ENCODE assay signal across 28 mouse cellular contexts in genomic region chr12:36943903-36944302, GRCm38 (mm10).
"Had no signal": no experiment of that assay in that cellular context is flagged by ENCODE, and none has a peak within 500 bp of the region (broad histone marks: within the 10 kb centered on the region; RNA-seq: fewer than 3 reads in every experiment).

No protein-coding gene starts in this region.

- DNase-seq: cerebellum, adult 18-20 months; cerebellum, adult 2 months; cerebellum, adult 8-10 months; cerebellum, adult 9-10 months; cerebellum, adult 9-11 months; cerebellum, postnatal 10 days; cerebellum, postnatal 14 days; cerebellum, postnatal 25 days; cerebellum, postnatal 36 days; embryo, embryonic 11 days; forebrain, postnatal 0 days; gastrocnemius, adult 2 months; gastrocnemius, postnatal 10 days; gastrocnemius, postnatal 14 days; gastrocnemius, postnatal 25 days; gastrocnemius, postnatal 36 days; heart, adult 11 months had no signal

- H3K4me3 ChIP-seq: embryonic facial prominence, embryonic 10.5 days; embryonic facial prominence, embryonic 12.5 days; embryonic facial prominence, embryonic 13.5 days; embryonic facial prominence, embryonic 15.5 days; erythroblast, embryonic 14.5 days; forebrain, embryonic 10.5 days; forebrain, embryonic 12.5 days; forebrain, embryonic 13.5 days; forebrain, embryonic 15.5 days; gastrocnemius, adult 2 months had no signal

- H3K27ac ChIP-seq: embryonic facial prominence, embryonic 10.5 days; embryonic facial prominence, embryonic 12.5 days; embryonic facial prominence, embryonic 13.5 days; embryonic facial prominence, embryonic 15.5 days; forebrain, embryonic 10.5 days; forebrain, embryonic 12.5 days; forebrain, embryonic 13.5 days; forebrain, embryonic 15.5 days; gastrocnemius, adult 2 months had no signal

- ATAC-seq: forebrain, embryonic 13.5 days; forebrain, embryonic 14.5 days; forebrain, embryonic 15.5 days; forebrain, embryonic 16.5 days; forebrain, postnatal 0 days had no signal

- H3K9me3 ChIP-seq: embryonic facial prominence, embryonic 10.5 days; embryonic facial prominence, embryonic 12.5 days; embryonic facial prominence, embryonic 13.5 days; embryonic facial prominence, embryonic 15.5 days; forebrain, embryonic 10.5 days; forebrain, embryonic 12.5 days; forebrain, embryonic 13.5 days; forebrain, embryonic 15.5 days had no signal

- H3K4me1 ChIP-seq: embryonic facial prominence, embryonic 10.5 days; embryonic facial prominence, embryonic 12.5 days; embryonic facial prominence, embryonic 13.5 days; embryonic facial prominence, embryonic 15.5 days; forebrain, embryonic 12.5 days; forebrain, embryonic 15.5 days had no signal

- H3K4me2 ChIP-seq: embryonic facial prominence, embryonic 12.5 days; embryonic facial prominence, embryonic 13.5 days; embryonic facial prominence, embryonic 15.5 days; forebrain, embryonic 12.5 days; forebrain, embryonic 13.5 days; forebrain, embryonic 15.5 days had no signal

- H3K36me3 ChIP-seq: embryonic facial prominence, embryonic 10.5 days; embryonic facial prominence, embryonic 12.5 days; embryonic facial prominence, embryonic 13.5 days; embryonic facial prominence, embryonic 15.5 days; forebrain, embryonic 10.5 days; forebrain, embryonic 12.5 days; forebrain, embryonic 15.5 days had no signal

- H3K9ac ChIP-seq: embryonic facial prominence, embryonic 12.5 days; embryonic facial prominence, embryonic 13.5 days; embryonic facial prominence, embryonic 15.5 days; forebrain, embryonic 12.5 days; forebrain, embryonic 13.5 days; forebrain, embryonic 15.5 days; forebrain, postnatal 0 days had no signal

- H3K27me3 ChIP-seq: embryonic facial prominence, embryonic 12.5 days; embryonic facial prominence, embryonic 13.5 days; embryonic facial prominence, embryonic 15.5 days; forebrain, embryonic 12.5 days; forebrain, embryonic 13.5 days; forebrain, embryonic 15.5 days had no signal
